Mouse (Mus musculus) spleen, postnatal 36 days (tissue): Measurements from ENCODE around the gene Dusp6.

Experiments
- DNase-seq, 2 experiments: peaks; one replicate each; pipeline ENCODE4 v3.0.0; 2022; ENCODE audit warnings: low spot score in 2 of 2, mixed read lengths in 1 of 2

Gene Dusp6

GRCm38 (mm10) chr10:99244655-99245260 is 18.3 kb upstream of the Dusp6 start:
- DNase-seq = no peak

GRCm38 (mm10) chr10:99246797-99247508 is 16.1 kb upstream of the Dusp6 start:
- DNase-seq = no peak

- DNase-seq = no peak
These were observed 12.2 kb upstream of the Dusp6 start for GRCm38 (mm10) chr10:99250874-99251281.

GRCm38 (mm10) chr10:99253412-99253811 is 9.6 kb upstream of the Dusp6 start:
- DNase-seq = no peak

- DNase-seq = no peak
These were observed 7.0 kb upstream of the Dusp6 start for GRCm38 (mm10) chr10:99255830-99256570.

DNA sequence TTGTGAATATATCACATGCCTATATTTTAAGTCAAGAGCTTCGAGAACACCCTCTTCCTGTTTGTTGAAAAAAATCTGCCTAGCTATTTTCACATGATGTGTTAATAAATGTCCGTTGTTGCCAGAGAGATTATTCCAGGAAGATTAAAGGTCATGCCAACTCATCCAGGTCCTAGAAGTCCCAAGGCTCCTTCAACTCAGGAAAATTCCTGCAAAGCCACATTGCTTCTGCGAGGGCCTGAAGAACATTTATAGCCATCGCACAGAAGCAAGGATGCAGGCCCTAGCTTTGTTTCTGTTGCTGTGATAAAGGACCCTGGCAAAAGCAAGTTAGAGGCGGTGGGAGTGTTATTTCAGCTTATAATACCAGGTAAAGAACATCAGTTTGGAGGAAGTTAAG is 5.5 kb upstream of the Dusp6 start:
- DNase-seq = no peak

DNA sequence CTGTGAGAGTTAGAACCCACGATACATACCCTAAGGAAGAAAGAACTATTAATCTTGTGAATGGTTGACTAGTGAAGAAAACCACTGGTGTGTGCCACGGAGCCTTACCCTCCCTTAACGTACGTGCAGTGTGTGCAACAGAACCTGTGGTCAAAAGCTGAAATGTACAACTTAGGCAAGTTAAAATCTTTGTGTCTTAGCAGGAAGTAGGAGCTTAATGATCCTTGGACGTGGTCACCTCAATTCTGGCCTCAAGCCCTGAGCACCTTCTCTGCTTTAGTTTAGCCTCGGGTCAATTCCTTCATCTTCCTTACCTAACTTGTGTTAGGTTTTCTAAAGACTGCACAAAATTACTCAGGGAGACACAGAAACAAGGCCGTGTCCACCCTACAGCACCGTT is 3.2 kb upstream of the Dusp6 start:
- DNase-seq = no peak

DNA sequence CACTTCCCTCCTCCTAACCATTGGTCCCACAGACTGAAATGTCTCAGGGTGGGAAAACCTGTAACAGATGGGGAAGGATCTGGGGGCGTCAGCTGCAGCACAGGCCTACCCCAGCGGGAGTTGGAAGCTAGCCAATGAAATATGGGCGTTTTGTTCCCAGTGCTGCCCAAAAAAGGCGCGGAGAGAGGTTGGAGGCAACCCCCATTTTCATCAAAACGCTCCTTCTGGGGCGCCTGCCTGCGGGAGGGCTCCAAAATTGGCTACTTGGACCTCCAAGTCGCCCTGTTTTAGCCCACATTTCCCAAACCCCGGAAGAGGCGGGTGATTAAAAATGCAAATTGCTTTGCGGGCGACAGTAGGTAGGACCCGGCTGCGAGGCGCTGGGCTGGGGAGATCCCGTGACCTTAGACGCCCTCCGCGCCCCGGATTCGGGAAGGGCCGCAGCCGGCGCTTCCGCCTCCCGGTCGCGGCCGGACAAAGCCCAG is 1.8 kb upstream of the Dusp6 start:
- DNase-seq = peak in 1 of 2 experiments; percentile 82

GRCm38 (mm10) chr10:99261636-99262318 is 1.3 kb upstream of the Dusp6 start:
- peak; percentile 87 to 88 for DNase-seq

DNA sequence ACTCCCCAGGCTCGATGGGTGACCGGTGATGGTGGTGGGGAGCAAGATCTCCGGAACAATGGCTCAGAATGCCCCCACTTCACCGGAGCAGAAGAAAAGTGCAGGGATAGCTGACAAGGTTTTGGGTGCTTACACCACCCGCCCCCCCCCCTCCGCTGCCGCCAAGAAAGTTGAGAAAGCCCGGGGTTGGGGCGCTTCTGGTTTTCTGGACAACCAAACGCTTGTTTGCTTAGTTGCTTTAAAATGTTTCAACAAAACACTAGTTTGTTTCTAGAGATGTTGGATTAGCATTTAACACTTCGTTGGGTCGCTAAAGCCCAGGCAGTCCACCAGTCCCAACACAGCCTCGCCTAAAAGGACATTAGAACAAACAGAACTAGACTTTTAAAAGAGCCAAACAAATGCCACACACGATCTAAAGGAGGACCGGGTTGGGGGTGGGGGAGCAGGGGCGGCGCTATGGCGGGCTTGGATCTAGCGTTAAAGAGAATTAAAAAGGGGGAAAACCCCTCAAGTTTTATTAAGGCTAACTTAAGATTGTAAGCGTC is 638 bp upstream of the Dusp6 start:
- peak in 1 of 2 experiments; percentile 27 for DNase-seq

- peak; percentile 44 to 45 for DNase-seq
These were observed 589 bp downstream of the Dusp6 start for GRCm38 (mm10) chr10:99263419-99264221.

- DNase-seq = peak; percentile 14 to 21
These were observed 1.4 kb downstream of the Dusp6 start for GRCm38 (mm10) chr10:99264301-99265010.

GRCm38 (mm10) chr10:99265011-99265694 is 2.1 kb downstream of the Dusp6 start:
- DNase-seq = peak; percentile 34 to 47

- peak; percentile 23 to 25 for DNase-seq
These were observed 3.0 kb downstream of the Dusp6 start for GRCm38 (mm10) chr10:99266025-99266424.

- DNase-seq = no peak
These were observed 4.6 kb downstream of the Dusp6 start for GRCm38 (mm10) chr10:99267621-99268020.

GRCm38 (mm10) chr10:99268421-99269300 is 5.6 kb downstream of the Dusp6 start:
- DNase-seq = peak; percentile 86 to 92

DNA sequence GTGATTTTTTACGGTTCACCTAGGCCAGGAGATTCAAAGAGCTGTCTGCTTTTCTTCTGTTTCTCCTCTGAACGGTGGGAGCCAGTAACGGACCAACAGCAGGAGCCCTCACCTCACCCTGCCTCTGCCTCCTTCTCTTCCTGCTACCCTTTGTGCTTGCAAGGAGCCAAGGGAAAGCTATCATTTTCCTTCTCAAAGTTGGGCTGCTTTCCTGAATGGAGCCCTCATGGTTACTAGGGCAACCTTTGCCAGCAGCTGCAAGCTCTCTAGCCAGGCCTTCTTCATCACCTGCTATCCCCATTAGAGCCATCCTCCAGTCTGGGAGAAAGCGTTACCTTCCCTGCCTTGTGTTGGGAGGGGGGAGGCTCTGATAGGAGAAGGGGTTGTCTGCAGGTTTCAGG is 6.3 kb downstream of the Dusp6 start:
- peak in 1 of 2 experiments; percentile 9 for DNase-seq

DNA sequence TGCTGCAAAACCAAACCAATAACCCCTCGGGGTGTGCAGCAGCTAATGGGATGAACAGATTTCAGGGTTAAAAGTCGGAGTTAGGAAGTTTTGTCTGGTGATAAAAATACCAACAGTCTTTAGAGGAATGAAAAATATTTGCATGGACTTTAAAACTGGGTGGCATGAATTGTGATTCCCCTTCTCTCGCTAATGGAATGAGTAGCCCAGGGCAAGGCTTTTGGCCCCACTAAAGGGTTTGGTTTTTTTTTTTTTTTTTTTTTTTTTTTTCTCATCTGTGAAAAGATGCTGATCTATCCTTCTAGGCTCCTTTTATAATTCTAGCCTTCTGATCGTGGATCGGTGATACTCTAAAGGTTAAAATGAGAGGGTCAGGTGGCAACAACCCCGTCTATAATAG is 6.7 kb downstream of the Dusp6 start:
- DNase-seq = no peak

- peak in 1 of 2 experiments; percentile 43 for DNase-seq
These were observed 7.4 kb downstream of the Dusp6 start for GRCm38 (mm10) chr10:99270406-99270805.
